Mouse (Mus musculus) limb, embryonic 14.5 days (tissue): Measurements from ENCODE around the gene Gnrhr. TPM values are rescaled to one million over a fixed set of nuclear protein-coding genes. Genes with fewer than 3 reads are reported as not detected.

Experiments
- ATAC-seq: fragments of 200-750 bp; cut with Nextera tagmentation; 2 replicates; pipeline ENCODE4 v1.8.0; 2017; ENCODE audit warnings: low read depth, moderate number of reproducible peaks, moderate TSS enrichment; ENCODE audit not compliant: low FRiP score
- DNase-seq: peaks from one replicate; pipeline ENCODE4 v3.0.0-alpha.2; 2015; ENCODE audit warnings: low spot score
- H3K27ac ChIP-seq: fragments of 300-500 bp; sonication (generic); replicated peaks from 2 replicates; pipeline ENCODE4 v1.5.1; 2014; ENCODE audit warnings: low read depth, mild to moderate bottlenecking, low read length, moderate library complexity, mixed read lengths
- H3K27me3 ChIP-seq: fragments of 300-500 bp; sonication (generic); 2 replicates; pipeline ENCODE4 v1.6.1; 2014; ENCODE audit warnings: low read length, mixed read lengths; ENCODE audit not compliant: control insufficient read depth, insufficient read depth
- H3K36me3 ChIP-seq: fragments of 300-500 bp; sonication (generic); 2 replicates; pipeline ENCODE4 v1.6.1; 2014; ENCODE audit warnings: mild to moderate bottlenecking, low read length, moderate library complexity, mixed read lengths; ENCODE audit not compliant: control insufficient read depth, insufficient read depth
- H3K4me1 ChIP-seq: fragments of 300-500 bp; sonication (generic); 2 replicates; pipeline ENCODE4 v1.6.1; 2014; ENCODE audit warnings: antibody characterized with exemption, low read length, mixed read lengths; ENCODE audit not compliant: control insufficient read depth, insufficient read depth
- H3K4me2 ChIP-seq: fragments of 300-500 bp; sonication (generic); replicated peaks from 2 replicates; pipeline ENCODE4 v1.6.1; 2014; ENCODE audit warnings: low read depth, mild to moderate bottlenecking, low read length, moderate library complexity; ENCODE audit not compliant: severe bottlenecking
- H3K4me3 ChIP-seq: fragments of 300-500 bp; sonication (generic); replicated peaks from 2 replicates; pipeline ENCODE4 v1.5.1; 2014; ENCODE audit warnings: low read length
- H3K9ac ChIP-seq: fragments of 300-500 bp; sonication (generic); 2 replicates; pipeline ENCODE4 v1.6.1; 2014; ENCODE audit warnings: mild to moderate bottlenecking, low read depth, low read length, moderate library complexity; ENCODE audit not compliant: severe bottlenecking
- H3K9me3 ChIP-seq: fragments of 300-500 bp; sonication (generic); 2 replicates; pipeline ENCODE4 v1.6.1; 2016; ENCODE audit warnings: low read length; ENCODE audit not compliant: control insufficient read depth
- POLR2A ChIP-seq: fragments of 200-500 bp; IDR thresholded peaks from 2 replicates; pipeline ENCODE4 v1.8.0; 2012; ENCODE audit warnings: inconsistent platforms, mild to moderate bottlenecking, moderate library complexity, borderline replicate concordance; ENCODE audit not compliant: insufficient read depth, insufficient read length; ENCODE audit errors: extremely low read depth
- WGBS: fragments of 180-500 bp; shearing (Covaris S2); extraction: QIAGEN DNeasy Blood & Tissue Kit; methylation state at CpG from one replicate; pipeline ENCODE4 v1.1.7; 2014; 5-methylcytosine and 5-hydroxymethylcytosine counted together
- polyA plus RNA-seq, 2 experiments: library from polyadenylated mRNA; depleted of rRNA in 1 of 2; stranded (reverse) in 1 of 2; unstranded in 1 of 2; fragments of >200 nt; fragmentation: Nextera tagmentation in 1 of 2; extraction: Ambion mirVana in 1 of 2; gene quantifications; 2 replicates each; pipeline versions ENCODE4 v1.2.1 to v1.2.3; 2012 to 2014

Gene Gnrhr
- polyA plus RNA-seq (2012; rRNA removed) (not detected in 2 replicates), polyA plus RNA-seq (2014; fragmentation: Nextera tagmentation; extraction: Ambion mirVana) (not detected in 2 replicates)

DNA sequence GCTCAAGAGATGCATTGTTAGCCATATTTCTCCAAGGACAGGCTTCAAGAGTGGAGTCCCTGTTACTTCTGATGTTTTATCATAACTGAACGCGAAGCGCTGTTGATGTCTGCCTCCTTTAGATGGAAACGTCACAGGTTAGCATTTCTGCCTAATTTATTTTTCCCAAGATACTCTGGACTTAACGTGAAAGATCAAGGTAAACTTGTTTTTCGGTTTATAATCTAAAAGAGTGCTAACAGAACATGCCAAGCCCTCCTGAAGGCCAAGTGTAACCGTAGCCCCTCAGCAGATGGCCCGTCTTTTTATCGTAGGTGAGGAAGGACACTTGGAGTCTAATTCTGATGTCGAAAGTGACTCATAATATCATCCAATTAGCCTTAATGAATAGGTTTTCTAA lies at the start of gene Gnrhr:
TSS of gene Gnrhr (minus strand) at position 101 of the 400 bp plus-strand sequence.
- Histone ChIP-seq H3K4me3 (no peak within 1 kb of the TSS), H3K4me2 (no peak within 1 kb of the TSS), H3K27ac (no peak within 1 kb of the TSS), H3K9ac (no peak within 1 kb of the TSS), H3K4me1 (no peaks in the 10 kb centered on the region), H3K27me3 (no peaks in the 10 kb centered on the region), H3K36me3 (no peaks in the 10 kb centered on the region), H3K9me3 (no peaks in the 10 kb centered on the region)
- no peak for TF ChIP-seq POLR2A
- DNase-seq (no peak), ATAC-seq (no peak)
- 89% methylated on average over 10 of the region's 10 CpGs for WGBS

DNA sequence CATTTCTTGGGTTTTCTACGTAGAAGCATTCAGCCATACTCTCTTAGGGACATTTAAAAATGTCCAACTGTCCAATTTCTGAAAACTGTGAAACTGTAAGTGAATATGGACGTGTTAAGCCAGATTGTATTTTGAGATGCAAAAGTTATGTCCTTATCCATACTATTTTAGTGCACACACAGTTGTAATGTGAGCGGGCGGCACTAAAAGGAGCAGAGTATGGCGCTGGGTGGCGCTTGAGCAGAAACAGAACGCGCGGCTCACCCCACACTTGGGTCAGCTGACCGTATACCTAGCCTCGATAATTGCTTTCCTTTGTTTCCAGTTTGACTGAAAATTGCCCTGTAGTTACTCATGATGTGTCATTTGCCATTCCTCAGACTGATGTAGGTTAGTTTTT lies 48.9 kb upstream of the Gnrhr start:
- DNase-seq (no peak), ATAC-seq (no peak)
- Histone ChIP-seq H3K27me3 (no peaks in the 10 kb centered on the region), H3K9ac (no peak overlapping the region), H3K9me3 (no peaks in the 10 kb centered on the region), H3K36me3 (no peaks in the 10 kb centered on the region), H3K4me2 (no peak overlapping the region), H3K4me1 (no peaks in the 10 kb centered on the region), H3K27ac (no peak overlapping the region), H3K4me3 (no peak overlapping the region)
- 91% methylated on average over 11 of the region's 11 CpGs for WGBS
- no peak for TF ChIP-seq POLR2A

DNA sequence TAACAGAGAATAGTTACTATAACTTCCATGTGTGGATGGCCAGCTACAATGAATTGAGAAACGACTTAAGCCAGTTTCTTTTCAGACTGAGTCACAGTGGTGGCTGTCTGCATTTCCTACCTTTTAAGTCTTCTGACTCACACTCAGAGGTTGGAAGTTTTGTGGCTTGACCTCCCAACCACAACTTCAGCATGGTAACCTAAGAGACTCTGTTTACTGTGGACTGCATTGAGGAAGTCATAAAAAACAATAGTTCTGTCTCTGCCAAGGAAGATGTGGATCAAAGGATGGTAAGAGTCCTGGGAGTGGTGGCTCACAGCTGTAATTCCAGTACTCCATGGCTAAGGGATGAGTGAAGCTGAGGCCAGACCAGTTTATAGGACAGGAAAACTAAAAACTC lies 47.2 kb upstream of the Gnrhr start:
- Histone ChIP-seq H3K9me3 (no peaks in the 10 kb centered on the region), H3K36me3 (no peaks in the 10 kb centered on the region), H3K27me3 (no peaks in the 10 kb centered on the region), H3K27ac (no peak overlapping the region), H3K4me2 (no peak overlapping the region), H3K4me1 (no peaks in the 10 kb centered on the region), H3K4me3 (no peak overlapping the region), H3K9ac (no peak overlapping the region)
- 47% methylated on average over 1 of the region's 1 CpGs for WGBS
- no peak for ATAC-seq
- TF ChIP-seq POLR2A: no peak
- no peak for DNase-seq

DNA sequence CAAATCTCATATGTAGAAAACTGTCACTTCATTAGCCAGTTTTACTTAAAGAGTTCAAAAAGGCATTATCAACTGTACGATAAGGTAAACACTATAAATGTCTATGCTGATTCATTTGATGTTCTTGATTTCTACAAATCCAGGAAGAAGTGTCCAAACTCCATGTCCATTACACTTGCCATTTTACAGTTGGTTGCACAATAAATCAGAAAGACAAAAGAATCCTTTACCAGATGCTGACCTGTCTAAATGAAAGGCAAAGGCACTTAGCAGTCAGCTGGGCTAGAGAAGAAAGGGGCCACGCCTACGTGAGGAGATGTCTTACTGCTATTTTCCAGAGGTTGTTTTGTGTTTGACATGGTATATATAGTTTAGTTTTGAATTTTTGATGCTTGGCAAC lies 46.6 kb upstream of the Gnrhr start:
- WGBS: 82% methylated on average over 3 of the region's 3 CpGs
- H3K4me3 ChIP-seq: no peak overlapping the region
- H3K4me2 ChIP-seq: no peak overlapping the region
- no peaks in the 10 kb centered on the region for H3K36me3 ChIP-seq
- DNase-seq: no peak
- no peak overlapping the region for H3K9ac ChIP-seq
- TF ChIP-seq POLR2A: no peak
- H3K9me3 ChIP-seq: no peaks in the 10 kb centered on the region
- no peak for ATAC-seq
- no peaks in the 10 kb centered on the region for H3K27me3 ChIP-seq
- H3K27ac ChIP-seq: no peak overlapping the region
- H3K4me1 ChIP-seq: no peaks in the 10 kb centered on the region

DNA sequence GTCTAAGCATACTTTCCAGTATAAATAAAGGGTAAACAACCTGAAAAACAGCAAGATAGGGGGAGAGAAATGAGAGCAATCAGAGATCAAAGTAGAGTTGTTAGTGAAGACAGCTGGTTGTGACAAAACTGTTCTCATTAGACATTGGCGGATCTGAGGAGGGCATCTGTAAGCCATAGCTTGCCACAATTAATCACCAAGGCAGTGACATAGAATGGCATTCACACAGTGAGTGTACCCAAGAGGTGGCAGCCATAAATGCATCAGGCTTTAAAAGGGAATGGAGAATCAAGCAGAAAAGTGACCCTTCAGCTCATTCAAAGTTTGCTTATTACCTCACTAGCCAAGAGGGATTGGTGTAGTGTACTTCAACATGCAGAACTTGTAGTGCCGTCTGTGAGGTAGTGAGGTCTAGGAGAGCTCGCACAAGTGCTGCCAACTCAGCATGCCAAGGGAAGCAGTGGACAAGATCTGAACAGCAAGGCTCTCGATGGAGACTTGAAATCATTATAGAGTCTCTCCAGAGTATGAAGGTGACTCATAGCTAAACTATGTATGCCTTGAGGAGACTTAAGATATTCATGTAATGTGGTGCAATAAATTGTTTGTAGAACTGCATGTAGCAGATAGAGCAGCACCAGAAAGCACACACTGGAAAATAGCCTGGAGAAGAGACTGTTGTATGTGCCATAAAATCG lies 29.6 kb upstream of the Gnrhr start:
- Histone ChIP-seq H3K4me2 (no peak overlapping the region), H3K27ac (no peak overlapping the region), H3K4me3 (no peak overlapping the region), H3K9ac (no peak overlapping the region), H3K9me3 (no peaks in the 10 kb centered on the region), H3K4me1 (no peaks in the 10 kb centered on the region), H3K27me3 (no peaks in the 10 kb centered on the region), H3K36me3 (no peaks in the 10 kb centered on the region)
- WGBS: 65% methylated on average over 5 of the region's 5 CpGs
- TF ChIP-seq POLR2A: no peak
- no peak for ATAC-seq
- DNase-seq: no peak

DNA sequence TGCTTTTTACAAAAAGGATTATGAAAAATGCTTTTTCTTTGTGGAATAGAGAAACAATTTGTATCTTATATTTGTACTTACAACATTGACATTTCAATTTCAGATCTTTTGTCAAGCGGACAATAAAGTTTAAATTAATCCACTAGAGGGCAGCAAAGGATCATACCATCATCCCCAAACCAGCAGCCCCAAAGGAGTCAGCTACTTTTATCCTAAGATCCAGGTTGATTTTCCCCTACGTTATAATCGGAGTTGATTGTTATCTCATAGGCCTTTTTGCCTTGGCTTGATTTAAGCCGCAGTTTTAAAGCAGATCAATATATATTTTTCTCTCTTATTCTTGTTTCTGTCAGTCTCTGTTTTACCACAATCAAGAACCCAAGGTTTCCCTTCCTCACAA lies 6.3 kb downstream of the Gnrhr start:
- DNase-seq (peak; percentile 73), ATAC-seq (no peak)
- Histone ChIP-seq H3K9me3 (no peaks in the 10 kb centered on the region), H3K27ac (no peak overlapping the region), H3K36me3 (no peaks in the 10 kb centered on the region), H3K4me3 (no peak overlapping the region), H3K4me1 (no peaks in the 10 kb centered on the region), H3K4me2 (no peak overlapping the region), H3K27me3 (no peaks in the 10 kb centered on the region), H3K9ac (no peak overlapping the region)
- TF ChIP-seq POLR2A: no peak
- WGBS: 13% methylated on average over 4 of the region's 4 CpGs
